Mouse (Mus musculus): ENCODE measurements around the gene Wbp2.

DNA sequence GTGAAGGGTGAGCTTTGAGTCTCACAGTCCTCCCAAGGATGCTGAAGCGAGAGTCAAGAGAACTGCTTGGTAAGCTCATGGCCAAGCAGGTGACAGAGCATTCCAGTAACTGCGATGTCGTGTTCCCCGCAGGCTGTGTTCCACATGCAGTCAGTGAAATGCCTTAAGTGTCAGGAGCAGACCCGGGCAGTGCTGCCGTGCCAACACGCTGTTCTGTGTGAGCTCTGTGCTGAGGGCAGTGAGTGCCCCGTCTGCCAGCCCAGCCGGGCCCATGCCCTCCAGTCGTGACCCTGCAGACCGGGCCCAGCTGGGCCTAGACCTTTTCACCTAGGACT, 27.1 kb downstream of the Wbp2 start:
- TF ChIP-seq POLR2A (IDR thresholded peaks at IDR 0.05; ENCODE audit: insufficient read length, low read depth) = no peak
- no peak for TF ChIP-seq E2F4 (IDR thresholded peaks at IDR 0.05; ENCODE audit: insufficient read depth)
- TF ChIP-seq USF1 (IDR thresholded peaks at IDR 0.05; ENCODE audit: low read depth) = no peak
- no peak for TF ChIP-seq CEBPB (IDR thresholded peaks at IDR 0.05; ENCODE audit: insufficient read depth, poor library complexity, severe bottlenecking)
- TF ChIP-seq MAX (IDR thresholded peaks at IDR 0.05; ENCODE audit: low read depth) = no peak
- no peak for TF ChIP-seq SRF (IDR thresholded peaks at IDR 0.05; ENCODE audit: control insufficient read depth, insufficient read length, low read depth)
- TF ChIP-seq MYOG (IDR thresholded peaks at IDR 0.05; ENCODE audit: control insufficient read depth in 1 of 3, insufficient read depth in 1 of 3, insufficient read length in 2 of 3, low read depth in 2 of 3) = no peak
- TF ChIP-seq TCF12 (IDR thresholded peaks at IDR 0.05; ENCODE audit: insufficient read depth, poor library complexity, severe bottlenecking) = no peak
- peak; percentile 49 for TF ChIP-seq POLR2AphosphoS2 (IDR thresholded peaks at IDR 0.05; ENCODE audit: insufficient read length, low read depth)
- no peak for TF ChIP-seq MYOD1 (IDR thresholded peaks at IDR 0.05; ENCODE audit: control insufficient read depth in 1 of 3, insufficient read length in 2 of 3, low read depth in 2 of 3)

Data from myocyte (in vitro differentiated cells).